Mouse (Mus musculus): Measurements from ENCODE around the gene Klf15. TPM values are rescaled to one million over a fixed set of nuclear protein-coding genes. Genes with fewer than 3 reads are reported as not detected.

Gene Klf15
- total RNA-seq, 4 experiments from 2014 or later, result 28.0 to 33.1 (median 29.4) TPM

Other genes with a start within 250 kb of the Klf15 start
- not detected for gene Vmn1r53, start 238.1 kb upstream of the Klf15 start, total RNA-seq (2022)
- not detected for gene Vmn1r54, start 216.3 kb upstream of the Klf15 start, total RNA-seq (2022)
- not detected for gene BC048671, start 161.4 kb upstream of the Klf15 start, total RNA-seq (2022)
- under 1 TPM in 1 of 4 experiments, not detected in 3; 0.22 TPM for gene Chst13, start 137.4 kb upstream of the Klf15 start, total RNA-seq (2022)
- gene Uroc1, start 129.3 kb upstream of the Klf15 start, total RNA-seq (2022), result not detected
- gene Zxdc, start 93.1 kb upstream of the Klf15 start, total RNA-seq (2022), result 10 to 100 TPM; 28.3 to 32.6 (median 29.6) TPM
- 1 to 10 TPM; 4.3 to 5.8 (median 5.1) TPM for gene Cfap100, start 33.8 kb upstream of the Klf15 start, total RNA-seq (2022)
- 10 to 100 TPM; 44.9 to 68.4 (median 49.3) TPM for gene Aldh1l1, start 23.9 kb downstream of the Klf15 start, total RNA-seq (2022)
- 1 to 10 TPM; 5.4 to 8.5 (median 7.0) TPM for gene Slc41a3, start 142.1 kb downstream of the Klf15 start, total RNA-seq (2022)

All from left cerebral cortex, adult 8-10 months (tissue).